Mouse (Mus musculus): ENCODE data around the gene Pah. TPM values are rescaled to one million over a fixed set of nuclear protein-coding genes. Genes with fewer than 3 reads are reported as not detected.

Pah gene
- polyA plus RNA-seq, 1 experiment from 2014 or later = 4.3 TPM

DNA sequence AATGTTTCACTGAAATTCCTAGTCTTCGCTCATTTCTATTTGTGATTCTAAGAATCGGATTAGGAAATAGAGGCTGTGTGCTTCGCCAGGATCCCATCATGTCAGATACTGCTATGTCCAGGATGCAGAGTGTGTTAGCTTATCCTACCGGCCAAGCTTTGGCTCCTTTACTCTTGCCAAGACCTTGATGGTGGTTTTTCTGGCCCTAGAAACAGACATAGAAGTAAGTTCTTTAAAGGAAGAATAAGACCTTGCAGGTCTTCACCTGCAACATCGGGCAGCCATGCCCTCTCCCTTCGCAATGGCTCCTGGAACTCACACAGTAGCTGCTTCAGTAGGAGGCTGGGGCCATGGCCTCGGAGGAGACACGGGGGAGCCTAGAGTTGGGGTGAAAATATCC, 24.2 kb downstream of the Pah start:
- H3K9me3 ChIP-seq (replicated peaks; ENCODE audit: control insufficient read depth, low read length) = no peaks in the 10 kb centered on the region
- H3K36me3 ChIP-seq (ENCODE audit: control insufficient read depth, insufficient read depth, low read length) = no peaks in the 10 kb centered on the region
- H3K4me1 ChIP-seq (ENCODE audit: control insufficient read depth, insufficient read depth, low read length) = no peaks in the 10 kb centered on the region
- ATAC-seq (ENCODE audit: insufficient read depth, low FRiP score) = no peak
- no peak overlapping the region for H3K4me3 ChIP-seq (replicated peaks; ENCODE audit: low read length)
- WGBS = 72% methylated on average over 8 of the region's 8 CpGs
- H3K4me2 ChIP-seq (ENCODE audit: low read depth, low read length) = no peak overlapping the region
- no peaks in the 10 kb centered on the region for H3K27me3 ChIP-seq (ENCODE audit: control insufficient read depth, insufficient read depth, low read length)
- H3K27ac ChIP-seq (ENCODE audit: low read length) = no peak overlapping the region
- H3K9ac ChIP-seq (ENCODE audit: low read length) = no peak overlapping the region

DNA sequence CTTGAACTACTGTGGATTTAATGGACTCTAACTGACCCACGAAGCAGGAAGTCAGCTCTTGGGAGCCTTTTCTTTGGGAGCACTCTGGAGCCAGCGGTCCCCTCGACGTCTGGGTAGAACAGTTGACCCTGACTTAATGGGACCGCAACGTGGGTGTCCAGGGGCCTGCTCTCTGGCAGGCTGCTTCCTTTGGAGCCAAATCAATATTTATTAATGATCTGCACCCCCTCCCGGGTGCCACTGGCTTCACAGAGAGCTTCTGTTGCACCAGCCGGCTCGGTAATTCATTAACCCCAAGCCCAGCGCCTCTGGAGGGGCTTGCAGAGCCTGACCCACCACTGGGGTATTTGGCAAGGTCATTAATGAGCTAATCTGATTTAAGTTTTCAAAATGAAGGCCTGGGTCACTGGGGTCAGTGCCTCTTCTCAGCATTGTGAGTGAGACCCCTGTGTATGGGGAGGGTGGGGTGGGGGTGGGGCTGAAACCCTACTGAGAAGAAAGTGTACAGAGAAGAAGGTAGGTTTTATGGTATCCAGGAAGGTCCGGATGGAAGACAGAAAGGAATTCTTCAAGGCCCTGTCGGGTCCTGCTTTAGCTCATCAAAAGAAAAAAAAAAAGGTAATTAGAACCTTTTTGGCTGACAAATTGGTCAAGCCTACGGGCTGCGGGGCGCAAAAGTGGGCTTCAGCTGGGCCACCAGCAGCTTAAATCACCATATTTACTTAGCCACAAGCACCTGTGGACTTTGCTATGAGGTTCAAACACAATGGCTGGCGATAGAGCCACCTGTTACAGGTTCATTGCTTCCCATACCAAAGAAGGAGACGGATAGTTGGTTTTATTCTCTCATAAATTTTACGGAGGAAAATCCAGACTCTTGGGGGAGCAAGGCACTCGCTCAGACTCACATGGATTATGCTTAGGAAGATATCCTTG, 25.0 kb downstream of the Pah start:
- H3K36me3 ChIP-seq (ENCODE audit: control insufficient read depth, insufficient read depth, low read length) = no peaks in the 10 kb centered on the region
- 0 out of 2 replicates have a peak overlapping the region, but pooled peaks have one; percentile 19 for H3K4me2 ChIP-seq (ENCODE audit: low read depth, low read length)
- WGBS = 38% methylated on average over 19 of the region's 19 CpGs
- ATAC-seq (ENCODE audit: insufficient read depth, low FRiP score) = peak; percentile 78
- no peak overlapping the region for H3K9ac ChIP-seq (ENCODE audit: low read length)
- no peak overlapping the region for H3K4me3 ChIP-seq (replicated peaks; ENCODE audit: low read length)
- no peaks in the 10 kb centered on the region for H3K9me3 ChIP-seq (replicated peaks; ENCODE audit: control insufficient read depth, low read length)
- no peaks in the 10 kb centered on the region for H3K4me1 ChIP-seq (ENCODE audit: control insufficient read depth, insufficient read depth, low read length)
- H3K27ac ChIP-seq (ENCODE audit: low read length) = no peak overlapping the region
- H3K27me3 ChIP-seq (ENCODE audit: control insufficient read depth, insufficient read depth, low read length) = no peaks in the 10 kb centered on the region

DNA sequence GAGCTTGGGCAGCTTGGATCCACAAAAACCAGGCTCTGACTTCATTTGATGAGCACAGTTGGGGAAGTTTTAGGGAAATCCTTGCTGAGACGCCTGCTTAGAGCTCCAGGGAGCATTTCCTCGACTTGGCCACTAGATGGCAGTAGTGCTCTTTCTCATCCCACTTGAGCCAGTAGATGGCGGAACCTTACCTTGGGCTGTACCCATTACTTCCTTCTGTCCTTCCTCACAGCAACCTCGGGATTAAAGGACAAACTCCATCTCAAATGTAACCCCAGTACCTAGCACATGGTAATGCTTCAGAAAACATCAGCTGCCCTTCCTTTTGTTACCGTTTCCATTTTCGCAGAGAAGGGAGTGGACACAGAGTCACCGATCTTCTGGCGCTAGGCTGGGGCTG, 31.1 kb downstream of the Pah start:
- no peak overlapping the region for H3K27ac ChIP-seq (ENCODE audit: low read length)
- no peaks in the 10 kb centered on the region for H3K36me3 ChIP-seq (ENCODE audit: control insufficient read depth, insufficient read depth, low read length)
- WGBS = 35% methylated on average over 8 of the region's 8 CpGs
- peak overlapping the region; percentile 16; the same call in 1 of the 2 replicates for H3K4me2 ChIP-seq (ENCODE audit: low read depth, low read length)
- H3K9ac ChIP-seq (ENCODE audit: low read length) = no peak overlapping the region
- ATAC-seq (ENCODE audit: insufficient read depth, low FRiP score) = no peak
- H3K27me3 ChIP-seq (ENCODE audit: control insufficient read depth, insufficient read depth, low read length) = no peaks in the 10 kb centered on the region
- H3K4me1 ChIP-seq (ENCODE audit: control insufficient read depth, insufficient read depth, low read length) = no peaks in the 10 kb centered on the region
- no peaks in the 10 kb centered on the region for H3K9me3 ChIP-seq (replicated peaks; ENCODE audit: control insufficient read depth, low read length)
- no peak overlapping the region for H3K4me3 ChIP-seq (replicated peaks; ENCODE audit: low read length)

DNA sequence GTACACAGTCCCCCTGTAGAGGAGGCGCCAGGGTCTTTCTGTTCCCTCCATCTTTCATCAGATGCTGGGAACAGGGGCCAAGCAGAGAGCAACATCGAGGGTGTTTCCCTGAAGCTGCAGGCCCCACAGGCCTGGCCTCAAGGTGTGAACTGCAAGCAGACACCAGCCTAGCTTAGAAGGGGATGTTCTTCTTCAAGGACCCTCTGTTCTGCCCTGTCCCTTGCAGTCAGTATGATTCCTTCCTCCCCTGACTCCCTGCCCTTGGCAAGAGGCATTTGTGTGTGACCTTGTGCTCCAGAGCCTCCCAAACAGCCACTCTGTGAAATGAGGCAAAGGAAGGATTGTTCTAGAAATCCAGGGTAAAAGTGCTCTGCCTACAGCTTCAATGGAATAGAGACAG, 34.8 kb downstream of the Pah start:
- Histone ChIP-seq H3K4me3 (replicated peaks; ENCODE audit: low read length) (no peak overlapping the region), H3K9me3 (replicated peaks; ENCODE audit: control insufficient read depth, low read length) (no peaks in the 10 kb centered on the region), H3K27ac (ENCODE audit: low read length) (no peak overlapping the region), H3K27me3 (ENCODE audit: control insufficient read depth, insufficient read depth, low read length) (no peaks in the 10 kb centered on the region), H3K4me1 (ENCODE audit: control insufficient read depth, insufficient read depth, low read length) (no peaks in the 10 kb centered on the region), H3K36me3 (ENCODE audit: control insufficient read depth, insufficient read depth, low read length) (no peaks in the 10 kb centered on the region), H3K9ac (ENCODE audit: low read length) (no peak overlapping the region), H3K4me2 (ENCODE audit: low read depth, low read length) (no peak overlapping the region)
- 55% methylated on average over 2 of the region's 2 CpGs for WGBS
- no peak for ATAC-seq (ENCODE audit: insufficient read depth, low FRiP score)

DNA sequence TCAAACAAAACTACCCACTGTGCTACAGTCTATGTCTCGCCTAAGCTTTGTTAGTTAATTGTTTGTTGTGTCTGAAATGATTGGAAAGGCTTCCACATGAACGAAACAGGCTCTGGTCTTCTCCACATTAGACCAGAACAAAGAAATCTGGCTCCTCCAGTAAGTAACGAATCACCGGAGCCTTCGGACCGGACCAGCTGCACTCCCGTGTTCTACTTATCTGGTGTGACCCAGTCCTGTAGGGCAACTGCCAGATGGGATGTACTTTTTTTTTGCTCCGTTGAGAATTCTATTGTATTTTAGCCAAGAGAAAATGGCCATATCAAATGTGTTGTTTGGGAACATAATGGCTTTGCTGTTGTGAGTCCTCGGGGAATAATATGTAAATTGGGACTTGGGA, 42.2 kb downstream of the Pah start:
- 73% methylated on average over 9 of the region's 9 CpGs for WGBS

DNA sequence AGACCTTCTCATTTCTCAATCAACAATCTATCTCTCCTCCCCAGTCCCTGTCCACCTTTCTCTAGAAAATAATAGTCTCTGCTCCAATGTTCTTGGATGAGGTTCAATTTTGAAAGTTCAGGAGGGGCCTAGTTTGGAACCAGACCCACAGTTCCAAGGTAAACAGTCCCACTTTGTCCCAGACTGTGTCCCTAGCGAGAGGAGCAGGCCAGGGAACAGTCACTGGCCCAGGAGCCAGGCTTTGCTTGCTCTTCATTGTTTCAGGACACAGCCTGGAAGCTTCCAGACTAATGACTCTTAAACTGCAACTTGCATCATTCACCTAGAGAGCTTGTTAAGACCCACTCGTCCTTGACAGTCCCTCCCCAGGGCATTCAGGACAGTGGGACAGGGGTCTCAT, 44.1 kb downstream of the Pah start:
- Histone ChIP-seq H3K9me3 (replicated peaks; ENCODE audit: control insufficient read depth, low read length) (no peaks in the 10 kb centered on the region), H3K4me3 (replicated peaks; ENCODE audit: low read length) (no peak overlapping the region), H3K9ac (ENCODE audit: low read length) (no peak overlapping the region), H3K36me3 (ENCODE audit: control insufficient read depth, insufficient read depth, low read length) (no peaks in the 10 kb centered on the region), H3K4me1 (ENCODE audit: control insufficient read depth, insufficient read depth, low read length) (no peaks in the 10 kb centered on the region), H3K27me3 (ENCODE audit: control insufficient read depth, insufficient read depth, low read length) (no peaks in the 10 kb centered on the region), H3K27ac (ENCODE audit: low read length) (no peak overlapping the region), H3K4me2 (ENCODE audit: low read depth, low read length) (no peak overlapping the region)
- WGBS = 49% methylated on average over 2 of the region's 2 CpGs
- no peak for ATAC-seq (ENCODE audit: insufficient read depth, low FRiP score)

More for the DNA sequence above, 42.2 kb downstream of the Pah start:
- Histone ChIP-seq H3K4me1 (ENCODE audit: control insufficient read depth, insufficient read depth, low read length) (no peaks in the 10 kb centered on the region), H3K9ac (ENCODE audit: low read length) (no peak overlapping the region), H3K27me3 (ENCODE audit: control insufficient read depth, insufficient read depth, low read length) (no peaks in the 10 kb centered on the region), H3K36me3 (ENCODE audit: control insufficient read depth, insufficient read depth, low read length) (no peaks in the 10 kb centered on the region), H3K27ac (ENCODE audit: low read length) (no peak overlapping the region), H3K4me2 (ENCODE audit: low read depth, low read length) (no peak overlapping the region), H3K4me3 (replicated peaks; ENCODE audit: low read length) (no peak overlapping the region), H3K9me3 (replicated peaks; ENCODE audit: control insufficient read depth, low read length) (no peaks in the 10 kb centered on the region)
- ATAC-seq (ENCODE audit: insufficient read depth, low FRiP score) = no peak

DNA sequence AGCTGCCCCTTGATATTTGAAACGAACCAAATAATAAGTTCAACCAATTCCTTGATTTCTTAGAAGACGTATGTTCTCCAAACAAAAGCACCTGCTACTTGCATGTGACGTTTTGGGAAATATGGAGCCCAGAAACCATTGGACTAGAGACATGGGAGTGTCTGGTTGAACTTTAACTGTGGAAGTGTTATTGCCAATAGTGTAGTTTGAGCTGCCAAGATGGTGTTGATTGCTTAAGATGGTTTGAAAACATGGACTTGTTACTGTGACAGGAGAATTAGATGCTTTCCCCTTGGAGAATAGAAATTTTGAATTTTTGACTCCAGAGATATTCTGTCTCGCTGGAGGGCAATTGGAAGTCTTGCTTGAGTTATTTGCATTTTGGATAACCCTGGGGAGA, 50.9 kb downstream of the Pah start:
- H3K36me3 ChIP-seq (ENCODE audit: control insufficient read depth, insufficient read depth, low read length) = no peaks in the 10 kb centered on the region
- 76% methylated on average over 4 of the region's 4 CpGs for WGBS
- no peaks in the 10 kb centered on the region; the same call in 1 of the 2 replicates for H3K9me3 ChIP-seq (replicated peaks; ENCODE audit: control insufficient read depth, low read length)
- H3K27me3 ChIP-seq (ENCODE audit: control insufficient read depth, insufficient read depth, low read length) = no peaks in the 10 kb centered on the region
- H3K4me2 ChIP-seq (ENCODE audit: low read depth, low read length) = no peak overlapping the region
- ATAC-seq (ENCODE audit: insufficient read depth, low FRiP score) = no peak
- H3K4me1 ChIP-seq (ENCODE audit: control insufficient read depth, insufficient read depth, low read length) = no peaks in the 10 kb centered on the region
- H3K4me3 ChIP-seq (replicated peaks; ENCODE audit: low read length) = no peak overlapping the region
- H3K9ac ChIP-seq (ENCODE audit: low read length) = no peak overlapping the region
- no peak overlapping the region for H3K27ac ChIP-seq (ENCODE audit: low read length)

DNA sequence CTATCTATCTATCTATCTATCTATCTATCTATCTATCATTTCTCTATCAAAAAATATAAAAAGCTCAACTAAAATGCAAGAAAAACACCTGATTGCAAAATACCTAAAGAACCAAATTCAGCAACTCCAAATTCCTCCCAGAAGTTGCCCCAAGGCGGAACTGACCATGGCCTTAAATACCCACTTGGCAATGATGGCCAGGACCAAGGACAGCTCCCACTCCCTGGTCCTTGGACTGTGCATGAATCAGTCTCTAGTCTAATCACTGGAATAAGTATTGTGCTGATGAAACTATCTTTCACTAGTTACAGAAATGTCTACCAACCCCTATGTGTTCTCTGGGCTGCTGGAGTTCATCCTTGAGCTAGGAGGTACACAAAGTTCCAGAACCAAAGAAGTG, 65.1 kb downstream of the Pah start:
- H3K9ac ChIP-seq (ENCODE audit: low read length) = no peak overlapping the region
- H3K4me3 ChIP-seq (replicated peaks; ENCODE audit: low read length) = no peak overlapping the region
- no peak overlapping the region for H3K4me2 ChIP-seq (ENCODE audit: low read depth, low read length)
- no peaks in the 10 kb centered on the region for H3K9me3 ChIP-seq (replicated peaks; ENCODE audit: control insufficient read depth, low read length)
- no peaks in the 10 kb centered on the region for H3K36me3 ChIP-seq (ENCODE audit: control insufficient read depth, insufficient read depth, low read length)
- H3K27me3 ChIP-seq (ENCODE audit: control insufficient read depth, insufficient read depth, low read length) = no peaks in the 10 kb centered on the region
- 68% methylated on average over 1 of the region's 1 CpGs for WGBS
- no peak overlapping the region for H3K27ac ChIP-seq (ENCODE audit: low read length)
- H3K4me1 ChIP-seq (ENCODE audit: control insufficient read depth, insufficient read depth, low read length) = no peaks in the 10 kb centered on the region
- ATAC-seq (ENCODE audit: insufficient read depth, low FRiP score) = no peak

DNA sequence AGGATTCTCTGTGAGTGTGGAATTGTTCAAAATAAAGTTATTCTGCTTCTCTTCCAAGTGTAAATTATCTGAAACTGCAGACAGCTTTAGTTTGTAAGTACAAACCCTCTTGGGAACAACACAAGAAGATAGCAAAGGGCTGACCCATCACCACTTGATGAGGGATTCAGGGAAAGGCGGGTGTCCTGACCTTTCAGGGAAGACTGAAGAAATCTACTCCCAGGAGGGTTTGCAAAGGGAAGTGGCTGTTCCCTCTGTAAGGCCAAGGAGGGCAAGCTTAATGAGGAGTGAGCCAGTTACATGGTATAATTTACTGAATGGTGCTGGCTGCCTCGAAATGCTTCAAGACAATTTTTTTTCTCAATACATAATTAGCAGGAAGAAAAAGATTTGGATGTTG, 72.3 kb downstream of the Pah start:
- H3K27me3 ChIP-seq (ENCODE audit: control insufficient read depth, insufficient read depth, low read length) = no peaks in the 10 kb centered on the region
- 43% methylated on average over 2 of the region's 2 CpGs for WGBS
- no peak overlapping the region for H3K9ac ChIP-seq (ENCODE audit: low read length)
- H3K9me3 ChIP-seq (replicated peaks; ENCODE audit: control insufficient read depth, low read length) = no peaks in the 10 kb centered on the region
- no peak for ATAC-seq (ENCODE audit: insufficient read depth, low FRiP score)
- H3K36me3 ChIP-seq (ENCODE audit: control insufficient read depth, insufficient read depth, low read length) = no peaks in the 10 kb centered on the region
- no peaks in the 10 kb centered on the region for H3K4me1 ChIP-seq (ENCODE audit: control insufficient read depth, insufficient read depth, low read length)
- H3K27ac ChIP-seq (ENCODE audit: low read length) = no peak overlapping the region
- H3K4me2 ChIP-seq (ENCODE audit: low read depth, low read length) = no peak overlapping the region
- H3K4me3 ChIP-seq (replicated peaks; ENCODE audit: low read length) = no peak overlapping the region

All from stomach, embryonic 16.5 days (tissue).